Mouse (Mus musculus): ENCODE measurements around the gene Tulp3.

Gene Tulp3

GRCm38 (mm10) chr6:128296750-128297393 is 58.8 kb downstream of the Tulp3 start:
- no peak for DNase-seq (ENCODE audit: low read depth)

GRCm38 (mm10) chr6:128295876-128296749 is 59.5 kb downstream of the Tulp3 start:
- DNase-seq (ENCODE audit: low read depth) = peak; percentile 81

GRCm38 (mm10) chr6:128291284-128291683 is 64.4 kb downstream of the Tulp3 start:
- peak; percentile 54 for DNase-seq (ENCODE audit: low read depth)

GRCm38 (mm10) chr6:128288681-128289080 is 67.0 kb downstream of the Tulp3 start:
- DNase-seq (ENCODE audit: low read depth) = no peak

- DNase-seq (ENCODE audit: low read depth) = peak; percentile 94
Measured at GRCm38 (mm10) chr6:128285792-128286430, 69.7 kb downstream of the Tulp3 start.

GRCm38 (mm10) chr6:128282126-128282525 is 73.5 kb downstream of the Tulp3 start:
- DNase-seq (ENCODE audit: low read depth) = peak; percentile 97

- peak; percentile 75 for DNase-seq (ENCODE audit: low read depth)
Measured at GRCm38 (mm10) chr6:128280472-128281145, 75.0 kb downstream of the Tulp3 start.

- DNase-seq (ENCODE audit: low read depth) = peak; percentile 48
Measured at GRCm38 (mm10) chr6:128279608-128280007, 76.0 kb downstream of the Tulp3 start.

- no peak for DNase-seq (ENCODE audit: low read depth)
Measured at GRCm38 (mm10) chr6:128279099-128279498, 76.6 kb downstream of the Tulp3 start.

GRCm38 (mm10) chr6:128277132-128278085 is 78.2 kb downstream of the Tulp3 start:
- no peak for DNase-seq (ENCODE audit: low read depth)

GRCm38 (mm10) chr6:128276349-128276748 is 79.3 kb downstream of the Tulp3 start:
- DNase-seq (ENCODE audit: low read depth) = no peak

- DNase-seq (ENCODE audit: low read depth) = peak; percentile 58
Measured at GRCm38 (mm10) chr6:128275506-128276064, 80.1 kb downstream of the Tulp3 start.

- no peak for DNase-seq (ENCODE audit: low read depth)
Measured at GRCm38 (mm10) chr6:128273507-128273906, 82.1 kb downstream of the Tulp3 start.

GRCm38 (mm10) chr6:128272754-128273153 is 82.9 kb downstream of the Tulp3 start:
- no peak for DNase-seq (ENCODE audit: low read depth)

All from NIH3T3 (cell line).